Mouse (Mus musculus) left cerebral cortex, postnatal 10 days (tissue): ENCODE results near the gene 1500009C09Rik. TPM values are rescaled to one million over a fixed set of nuclear protein-coding genes. Genes with fewer than 3 reads are reported as not detected.
A peak's percentile ranks its signal among the peaks of the same experiment; 100 is the strongest.

ENCODE experiments used
- DNase-seq, 2 experiments: peaks; one replicate each; pipeline ENCODE4 v3.0.0; 2021 to 2022; ENCODE audit warnings: low spot score in 2 of 2, mixed read lengths in 1 of 2; ENCODE audit errors: extremely low spot score in 1 of 2
- intact Hi-C: fragments of 180-260 bp; cut with DNase I; formaldehyde crosslinking; loops from one replicate; pipeline ENCODE4 v1.15.1; 2025
- total RNA-seq, 2 experiments: library from RNA; stranded (reverse); gene quantifications; 2 replicates each; pipeline ENCODE4 v1.2.3; 2021

Gene 1500009C09Rik
- total RNA-seq, 2 experiments from 2014 or later, result 83.1 to 87.6 TPM

DNA sequence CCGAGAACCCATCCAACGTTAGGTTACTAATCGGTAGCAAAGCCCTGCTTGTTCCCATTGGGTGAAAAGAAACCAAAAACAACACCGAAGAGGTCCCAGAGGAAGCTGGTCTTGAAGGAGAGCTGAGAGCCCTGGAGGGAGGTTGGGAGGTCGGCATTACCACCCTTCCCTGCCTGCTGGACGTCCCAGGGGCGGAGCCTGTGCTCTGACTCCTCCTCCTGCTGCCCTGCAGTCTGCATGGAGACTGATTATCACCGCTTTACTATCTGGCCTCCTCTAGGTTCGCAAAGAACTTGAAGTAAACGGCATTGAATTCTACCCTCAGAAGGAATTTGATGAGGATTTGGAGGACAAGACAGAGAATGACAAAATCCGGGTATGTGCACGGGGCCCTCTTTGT lies 34.0 kb downstream of the 1500009C09Rik start:
- intact Hi-C loops, result no loop called here
- DNase-seq, result no peak

DNA sequence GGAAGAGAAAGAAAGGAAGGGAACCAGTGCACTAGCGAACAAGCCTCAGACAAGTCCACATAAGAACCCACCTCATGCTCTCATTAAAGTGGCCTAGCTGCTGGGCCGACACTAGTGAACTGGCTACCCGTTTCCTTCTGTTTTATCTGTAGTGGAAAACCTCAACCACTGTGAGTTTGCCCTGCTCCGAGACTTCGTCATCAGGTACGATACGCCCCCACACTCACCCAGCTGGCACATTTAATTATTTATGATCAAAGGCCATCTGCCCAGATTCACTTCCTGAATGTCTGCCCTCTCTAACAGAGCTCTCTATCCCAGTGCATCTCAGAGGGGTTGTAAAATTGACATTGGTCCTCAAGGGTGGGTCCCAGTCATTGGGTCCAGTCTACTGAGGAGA lies 38.1 kb downstream of the 1500009C09Rik start:
- DNase-seq, result no peak
- intact Hi-C loops, result no loop called here

DNA sequence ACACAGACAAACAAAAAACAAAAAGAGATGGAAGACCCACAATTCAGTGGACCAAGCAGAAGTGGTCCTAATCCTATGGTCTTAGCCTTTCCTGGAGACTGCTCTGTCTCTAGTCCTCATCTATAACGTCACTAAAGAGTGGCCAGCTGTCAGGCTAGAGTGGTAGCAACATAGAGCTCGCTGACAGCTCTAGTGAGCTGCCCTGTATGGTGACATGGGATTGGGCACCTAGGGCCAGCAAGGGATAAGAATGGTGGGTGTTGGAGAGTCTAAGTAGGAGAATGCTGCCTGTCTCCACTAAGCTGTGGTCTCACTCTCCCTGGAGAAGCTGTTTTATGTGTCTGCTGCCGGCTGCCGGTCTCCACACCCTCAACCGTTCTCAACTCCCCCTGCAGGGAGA lies 40.7 kb downstream of the 1500009C09Rik start:
- DNase-seq, result no peak
- intact Hi-C loops, result no loop called here

DNA sequence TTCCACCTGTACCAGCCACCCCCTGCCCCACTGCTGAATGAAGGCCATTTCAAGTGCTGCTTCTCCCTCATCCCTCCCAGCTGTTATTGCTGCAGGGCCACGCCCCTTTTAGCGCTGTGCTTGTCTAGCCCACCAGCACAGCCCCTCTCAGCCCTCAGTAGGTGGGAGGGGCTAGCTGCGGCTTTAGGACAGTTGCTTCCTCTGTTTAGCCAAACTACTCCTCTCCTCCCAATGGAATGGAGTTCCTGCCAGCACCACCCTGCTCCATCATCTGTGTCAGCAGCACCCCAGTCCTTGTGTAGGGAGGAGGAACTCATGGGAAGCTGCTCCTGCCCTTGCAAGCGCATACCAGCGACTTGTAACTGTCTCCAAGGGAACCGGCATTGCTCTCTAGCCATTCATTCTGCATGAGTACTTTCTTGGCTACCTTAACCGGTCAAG lies 41.1 kb downstream of the 1500009C09Rik start:
- intact Hi-C loops, result no loop called here
- DNase-seq, result no peak

DNA sequence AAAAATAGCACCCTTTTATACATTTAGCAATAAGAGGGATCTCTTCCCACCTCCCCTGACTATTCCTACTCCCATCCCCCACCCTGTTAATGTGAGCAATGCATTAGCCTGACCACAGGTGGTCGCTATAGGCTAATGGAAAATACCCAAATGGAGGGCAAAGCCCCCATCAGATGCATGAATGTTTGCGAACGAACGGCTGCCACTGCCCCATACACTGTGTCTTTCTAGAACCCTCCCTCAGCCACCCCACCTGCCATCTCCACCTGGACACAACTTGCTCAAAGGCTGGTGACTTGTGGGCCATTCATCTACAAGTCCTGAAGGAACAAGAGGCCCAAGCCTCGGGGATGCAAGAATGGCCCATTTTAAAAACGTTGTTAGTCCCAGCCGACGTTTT lies 41.9 kb downstream of the 1500009C09Rik start:
- DNase-seq, result peak in 1 of 2 experiments; percentile 36
- intact Hi-C loops, result no loop called here

DNA sequence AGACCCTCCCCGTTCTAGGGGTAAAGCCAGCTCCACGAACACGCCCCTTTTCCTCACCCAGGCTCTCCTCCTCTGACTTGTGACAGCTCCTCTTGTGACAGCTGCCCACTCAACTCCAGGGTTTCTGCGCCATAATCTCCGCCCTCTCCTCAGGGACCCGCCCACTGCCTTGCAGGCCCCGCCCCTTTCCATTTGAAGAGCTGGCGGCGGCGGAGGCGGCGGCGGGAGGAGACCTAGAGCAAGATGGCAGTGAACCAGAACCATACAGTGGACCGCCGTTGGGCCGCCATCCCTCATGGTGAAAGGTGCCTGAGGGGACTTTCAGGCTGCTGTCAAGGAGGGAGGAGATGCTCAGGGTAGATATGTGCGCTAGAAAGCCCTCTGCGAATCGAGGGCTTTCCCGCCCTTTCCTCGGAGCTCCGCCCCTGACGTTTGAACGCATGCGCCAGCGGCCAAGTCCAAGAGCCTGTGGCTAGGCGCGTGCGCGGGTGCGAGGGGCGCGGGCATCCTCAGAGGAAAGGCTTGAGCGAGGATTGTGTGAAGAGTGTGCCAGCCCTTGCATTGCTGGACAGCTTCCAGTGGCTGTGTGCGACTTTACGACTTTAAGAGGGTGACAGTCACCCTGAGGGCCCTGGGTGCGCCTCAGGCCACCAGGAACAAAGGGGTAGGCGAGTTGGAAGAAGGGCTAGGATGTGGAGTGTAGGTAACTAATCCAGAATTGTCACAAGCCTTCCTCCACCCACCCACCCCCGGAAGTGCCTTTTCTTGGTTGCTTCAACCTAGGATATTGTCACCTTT lies 46.8 kb downstream of the 1500009C09Rik start, which contains the start of gene Wbp2nl:
TSS of gene Wbp2nl (plus strand) at position 191 of the 798 bp plus-strand sequence.
- DNase-seq, result no peak
- intact Hi-C loops, result no loop called here

DNA sequence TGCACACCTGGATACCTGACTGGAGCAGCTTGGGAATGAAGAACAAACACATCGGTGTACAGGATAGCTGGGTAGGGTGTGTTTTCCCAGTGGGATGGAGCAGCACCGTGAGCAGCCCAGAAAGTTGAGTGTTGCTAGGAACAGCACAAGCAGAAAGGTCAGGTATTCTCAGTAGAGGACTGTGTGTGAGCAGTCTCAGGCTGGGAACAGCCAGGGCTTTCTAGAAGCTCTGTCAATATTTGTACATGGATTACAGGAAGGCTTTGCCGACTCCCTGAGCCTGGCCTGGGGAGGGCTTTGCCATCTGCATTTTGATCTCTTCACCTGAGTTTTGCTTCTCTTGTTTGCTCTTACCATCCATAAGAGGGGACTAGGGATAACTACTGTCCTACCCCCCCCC lies 54.9 kb downstream of the 1500009C09Rik start:
- DNase-seq, result no peak
- intact Hi-C loops, result no loop called here

DNA sequence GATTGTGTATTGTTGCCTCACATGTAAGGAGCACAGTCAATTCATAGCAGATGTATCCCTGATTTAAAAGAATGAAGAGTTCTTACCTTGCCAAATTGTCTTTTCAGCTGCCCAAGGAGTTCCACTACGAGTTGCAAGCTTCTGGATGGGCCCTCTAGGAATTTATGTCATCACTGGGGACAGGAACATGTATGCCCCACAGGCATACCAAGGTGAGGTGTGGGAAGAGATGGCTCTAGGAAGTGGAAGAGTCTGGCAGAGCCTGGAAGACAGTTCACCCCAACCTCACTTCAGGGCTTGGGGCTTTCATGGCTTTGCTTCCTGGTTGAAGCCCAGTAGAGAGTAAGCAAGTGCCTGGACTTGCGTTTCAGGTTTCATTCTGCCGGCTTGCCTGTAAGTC lies 56.2 kb downstream of the 1500009C09Rik start:
- DNase-seq, result no peak
- intact Hi-C loops, result no loop called here

Other genes starting within 250 kb of the 1500009C09Rik start
- 10 to 100 TPM; 91.9 to 93.6 TPM for gene Desi1, start 218.5 kb upstream of the 1500009C09Rik start, total RNA-seq
- gene Snu13, start 204.8 kb upstream of the 1500009C09Rik start, total RNA-seq, result 100 to 1,000 TPM; 101 to 109 TPM
- not detected for gene 4930407I10Rik, start 193.2 kb upstream of the 1500009C09Rik start, total RNA-seq
- gene Mei1, start 182.4 kb upstream of the 1500009C09Rik start, total RNA-seq, result under 1 TPM; 0.32 to 0.39 TPM
- 10 to 100 TPM in 1 of 2 experiments, 1 to 10 TPM in 1; 7.4 to 10.2 TPM for gene Ccdc134, start 124.5 kb upstream of the 1500009C09Rik start, total RNA-seq
- 100 to 1,000 TPM; 202 to 204 TPM for gene Srebf2, start 105.2 kb upstream of the 1500009C09Rik start, total RNA-seq
- 1 to 10 TPM; 3.1 to 3.5 TPM for gene Shisa8, start 39.6 kb upstream of the 1500009C09Rik start, total RNA-seq
- under 1 TPM; 0.30 to 0.73 TPM for gene Tnfrsf13c, start 28.0 kb upstream of the 1500009C09Rik start, total RNA-seq
- gene Cenpm, start 7.6 kb upstream of the 1500009C09Rik start, total RNA-seq, result 1 to 10 TPM; 4.5 to 4.8 TPM
- 100 to 1,000 TPM; 512 to 519 TPM for gene Sept3, start 22.5 kb downstream of the 1500009C09Rik start, total RNA-seq
- gene Wbp2nl, start 46.6 kb downstream of the 1500009C09Rik start, total RNA-seq, result not detected
- gene Naga, start 86.5 kb downstream of the 1500009C09Rik start, total RNA-seq, result 10 to 100 TPM; 34.5 to 41.0 TPM
- gene Pheta2, start 86.5 kb downstream of the 1500009C09Rik start, total RNA-seq, result 1 to 10 TPM in 1 of 2 experiments, under 1 TPM in 1; 0.69 to 2.4 TPM
- 100 to 1,000 TPM; 130 to 139 TPM for gene Smdt1, start 86.6 kb downstream of the 1500009C09Rik start, total RNA-seq
- gene Ndufa6, start 101.9 kb downstream of the 1500009C09Rik start, total RNA-seq, result 100 to 1,000 TPM; 167 to 200 TPM
- gene Cyp2d22, start 127.9 kb downstream of the 1500009C09Rik start, total RNA-seq, result 10 to 100 TPM; 10.7 to 11.5 TPM
- not detected for gene Cyp2d11, start 141.6 kb downstream of the 1500009C09Rik start, total RNA-seq
- not detected for gene Cyp2d10, start 154.8 kb downstream of the 1500009C09Rik start, total RNA-seq
- not detected for gene Cyp2d9, start 181.0 kb downstream of the 1500009C09Rik start, total RNA-seq